Mouse (Mus musculus) midbrain, postnatal 0 days (tissue): ENCODE measurements around the gene Cntfr. TPM values are rescaled to one million over a fixed set of nuclear protein-coding genes. Genes with fewer than 3 reads are reported as not detected.
A peak's percentile ranks its signal among the peaks of the same experiment; 100 is the strongest.

Experiments
- ATAC-seq: fragments of 200-750 bp; cut with Nextera tagmentation; 2 replicates; pipeline ENCODE4 v1.8.0; 2017; ENCODE audit warnings: moderate number of reproducible peaks, mild to moderate bottlenecking, moderate TSS enrichment, moderate library complexity; ENCODE audit not compliant: low FRiP score
- DNase-seq: peaks from one replicate; pipeline ENCODE4 v3.0.0-alpha.2; 2015; ENCODE audit warnings: low spot score
- H3K27ac ChIP-seq: fragments of 300-500 bp; sonication (generic); 2 replicates; pipeline ENCODE4 v1.5.1; 2014; ENCODE audit warnings: low read depth, mild to moderate bottlenecking, low read length, mixed read lengths
- H3K27me3 ChIP-seq: fragments of 300-500 bp; sonication (generic); 2 replicates; pipeline ENCODE4 v1.6.1; 2014; ENCODE audit warnings: low read length, control low read depth, mixed read lengths; ENCODE audit not compliant: insufficient read depth
- H3K36me3 ChIP-seq: fragments of 300-500 bp; sonication (generic); 2 replicates; pipeline ENCODE4 v1.6.1; 2014; ENCODE audit warnings: low read length, control low read depth, mixed read lengths; ENCODE audit not compliant: insufficient read depth
- H3K4me1 ChIP-seq: fragments of 300-500 bp; sonication (generic); 2 replicates; pipeline ENCODE4 v1.6.1; 2014; ENCODE audit warnings: mild to moderate bottlenecking, control low read depth, antibody characterized with exemption, low read length, mixed read lengths; ENCODE audit not compliant: insufficient read depth
- H3K4me2 ChIP-seq: fragments of 300-500 bp; sonication (generic); 2 replicates; pipeline ENCODE4 v1.6.1; 2014; ENCODE audit warnings: low read depth, mild to moderate bottlenecking, low read length, mixed read lengths; ENCODE audit not compliant: poor library complexity, severe bottlenecking
- H3K4me3 ChIP-seq: fragments of 300-500 bp; sonication (generic); 2 replicates; pipeline ENCODE4 v1.5.1; 2014; ENCODE audit warnings: low read depth, mild to moderate bottlenecking, low read length, moderate library complexity
- H3K9ac ChIP-seq: fragments of 300-500 bp; sonication (generic); replicated peaks from 2 replicates; pipeline ENCODE4 v1.6.1; 2014; ENCODE audit warnings: mild to moderate bottlenecking, low read length, moderate library complexity, mixed read lengths; ENCODE audit not compliant: poor library complexity, severe bottlenecking
- H3K9me3 ChIP-seq: fragments of 300-500 bp; sonication (generic); 2 replicates; pipeline ENCODE4 v1.6.1; 2016; ENCODE audit warnings: low read length, control low read depth
- CTCF ChIP-seq: IDR thresholded peaks from 2 replicates; pipeline ENCODE4 v1.5.1; 2016; ENCODE audit warnings: antibody characterized with exemption, mild to moderate bottlenecking
- WGBS: fragments of 180-500 bp; shearing (Covaris S2); extraction: QIAGEN DNeasy Blood & Tissue Kit; methylation state at CpG from one replicate; pipeline ENCODE4 v1.1.7; 2014; 5-methylcytosine and 5-hydroxymethylcytosine counted together
- polyA plus RNA-seq: library from polyadenylated mRNA; unstranded; fragments of >200 nt; fragmentation: Nextera tagmentation; extraction: Ambion mirVana; gene quantifications from 2 replicates; pipeline ENCODE4 v1.2.1, GENCODE M21; 2015
- total RNA-seq: library from RNA; depleted of rRNA; stranded (reverse); fragments of >200 nt; gene quantifications from 2 replicates; pipeline ENCODE4 v1.2.3, GENCODE M21; 2014

Cntfr gene
- total and polyA plus RNA-seq, 2 experiments from 2014 or later, result 20.1 to 69.2 TPM

DNA sequence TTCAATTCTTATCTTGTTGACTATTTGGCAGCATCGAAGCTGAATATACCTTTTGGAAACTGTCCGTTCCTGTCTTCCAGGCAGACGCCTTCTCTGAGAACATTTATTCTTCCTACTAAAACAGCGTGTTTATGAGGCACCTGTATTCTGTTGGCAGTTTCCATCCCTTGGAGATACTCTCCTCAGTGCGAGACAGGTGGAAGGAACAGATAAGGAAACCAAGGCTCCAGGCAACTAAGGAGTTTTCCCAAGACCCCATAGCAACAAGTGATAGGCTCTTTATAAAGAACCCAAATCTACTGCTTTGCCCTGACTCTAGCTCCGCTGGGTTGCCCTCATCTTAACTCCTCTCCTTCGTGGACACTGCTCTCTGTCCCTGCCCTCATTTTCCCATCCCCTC, 48.3 kb downstream of the Cntfr start:
- Histone ChIP-seq H3K4me1 (no peaks in the 10 kb centered on the region), H3K9me3 (no peaks in the 10 kb centered on the region), H3K27me3 (no peaks in the 10 kb centered on the region), H3K27ac (no peak overlapping the region), H3K9ac (no peak overlapping the region), H3K4me2 (no peak overlapping the region), H3K36me3 (no peaks in the 10 kb centered on the region), H3K4me3 (no peak overlapping the region)
- WGBS, result 67% methylated on average over 7 of the region's 7 CpGs
- no peak for DNase-seq
- TF ChIP-seq CTCF, result no peak
- ATAC-seq, result no peak

DNA sequence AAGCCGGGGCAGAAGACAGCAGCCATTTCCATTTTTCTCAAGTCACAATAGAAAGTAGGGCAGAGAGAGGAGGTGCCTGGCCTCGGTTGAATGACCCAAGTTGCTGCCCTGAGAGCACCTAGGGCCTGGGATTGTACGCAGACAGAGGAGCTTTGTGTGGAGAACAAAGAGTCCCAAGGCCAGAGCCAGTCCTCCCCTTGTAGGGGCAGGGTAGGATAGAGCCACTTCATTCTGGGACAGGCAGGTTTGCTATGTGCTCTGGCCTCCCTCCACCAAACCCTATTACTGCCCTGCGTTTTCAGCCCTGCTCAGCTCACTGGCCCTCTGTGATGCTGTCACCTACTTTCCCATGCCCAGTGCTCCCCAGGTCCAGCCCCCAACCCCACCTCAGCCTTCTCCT, 48.7 kb downstream of the Cntfr start:
- DNase-seq, result no peak
- Histone ChIP-seq H3K9ac (no peak overlapping the region), H3K4me2 (no peak overlapping the region), H3K4me3 (no peak overlapping the region), H3K9me3 (no peaks in the 10 kb centered on the region), H3K4me1 (no peaks in the 10 kb centered on the region), H3K27ac (no peak overlapping the region), H3K27me3 (no peaks in the 10 kb centered on the region), H3K36me3 (no peaks in the 10 kb centered on the region)
- 25% methylated on average over 4 of the region's 4 CpGs for whole genome bisulfite sequencing
- ATAC-seq, result peak; percentile 47; the same call in 1 of the 2 replicates
- TF ChIP-seq CTCF, result no peak

DNA sequence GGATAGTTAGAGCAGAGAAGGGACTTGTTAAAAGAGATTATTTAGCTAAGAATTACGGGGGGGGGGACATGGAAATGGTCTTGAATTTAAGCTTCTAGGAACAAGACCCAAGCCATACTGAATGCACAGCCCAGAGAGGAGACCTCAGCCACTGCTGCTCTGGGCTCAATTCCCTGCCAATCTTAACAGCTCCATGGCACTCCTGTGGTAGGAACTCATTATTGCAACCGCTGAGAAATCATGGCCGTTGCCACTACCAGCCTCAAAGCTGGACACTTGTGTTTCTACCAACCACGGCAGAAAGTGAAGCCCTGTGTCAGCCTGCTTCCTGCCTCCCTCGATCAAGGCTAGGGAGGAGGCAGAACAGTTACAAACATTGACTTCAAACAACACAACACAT, 51.4 kb downstream of the Cntfr start:
- peak; percentile 70 for DNase-seq
- Histone ChIP-seq H3K27ac (no peak overlapping the region), H3K9me3 (no peaks in the 10 kb centered on the region), H3K4me3 (no peak overlapping the region), H3K4me1 (peaks cover 1% of the 10 kb centered on the region; the same call in 1 of the 2 replicates), H3K9ac (no peak overlapping the region), H3K4me2 (no peak overlapping the region), H3K27me3 (no peaks in the 10 kb centered on the region), H3K36me3 (no peaks in the 10 kb centered on the region)
- TF ChIP-seq CTCF, result peak; percentile 67
- WGBS, result 25% methylated on average over 5 of the region's 5 CpGs
- ATAC-seq, result 0 out of 2 replicates have a peak, but pooled peaks have one; percentile 36

- WGBS, result 69% methylated on average over 6 of the region's 6 CpGs
- Histone ChIP-seq H3K36me3 (peaks cover 4% of the 10 kb centered on the region; the same call in 1 of the 2 replicates), H3K9ac (no peak overlapping the region), H3K4me3 (no peak overlapping the region), H3K27ac (no peak overlapping the region), H3K4me1 (peaks cover 17% of the 10 kb centered on the region; the same call in 1 of the 2 replicates), H3K27me3 (no peaks in the 10 kb centered on the region), H3K9me3 (no peaks in the 10 kb centered on the region), H3K4me2 (no peak overlapping the region)
- ATAC-seq (no peak), DNase-seq (no peak)
- TF ChIP-seq CTCF, result no peak
These were observed 55.6 kb downstream of the Cntfr start for GRCm38 (mm10) chr4:41641199-41641822.

GRCm38 (mm10) chr4:41639913-41640507, 56.9 kb downstream of the Cntfr start, which contains the start of gene Enho:
Enho (minus strand) TSS chr4:41640324.
- Histone ChIP-seq H3K9me3 (no peaks in the 10 kb centered on the region), H3K4me1 (peaks cover 17% of the 10 kb centered on the region), H3K4me3 (peak within 1 kb of the TSS; percentile 48), H3K27me3 (no peaks in the 10 kb centered on the region), H3K9ac (peak within 1 kb of the TSS; percentile 86), H3K36me3 (peaks cover 4% of the 10 kb centered on the region; the same call in 1 of the 2 replicates), H3K27ac (peak within 1 kb of the TSS; percentile 81), H3K4me2 (peak within 1 kb of the TSS; percentile 64)
- under 1% methylated on average over 54 of the region's 74 CpGs for WGBS
- no peak for TF ChIP-seq CTCF
- ATAC-seq (peak; percentile 90), DNase-seq (peak; percentile 96)

DNA sequence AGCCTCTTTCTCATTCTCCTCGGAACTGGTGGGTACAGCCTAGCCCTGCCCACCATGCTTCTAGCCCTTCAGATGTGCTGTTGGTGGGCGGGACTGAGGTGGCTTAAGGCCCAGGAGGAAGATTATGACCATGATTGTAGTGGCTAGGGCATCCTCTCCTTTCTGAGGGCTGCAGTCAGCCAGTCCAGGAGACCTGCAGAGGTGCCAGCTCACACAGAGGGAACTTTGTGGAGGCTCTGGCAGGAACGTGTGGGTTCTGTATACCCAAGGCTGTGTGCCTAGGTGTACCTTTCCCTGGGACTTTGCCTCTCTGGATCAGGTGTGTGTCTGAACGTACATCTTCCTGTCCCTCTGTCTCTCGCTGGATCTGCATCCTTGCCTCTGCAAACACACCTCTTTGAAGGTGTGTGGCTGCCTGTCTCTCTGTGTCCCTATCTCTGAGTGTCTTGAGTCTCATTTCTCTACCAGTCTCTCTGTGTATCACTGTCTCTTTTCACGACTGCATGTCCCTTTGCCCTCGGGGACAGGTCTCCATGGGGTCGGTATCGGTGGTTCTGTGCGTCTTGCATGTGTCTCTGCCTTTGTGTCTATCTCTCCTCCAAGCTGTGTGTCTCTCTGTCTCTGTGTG, 57.6 kb downstream of the Cntfr start:
- peak; percentile 32 for DNase-seq
- Histone ChIP-seq H3K27me3 (no peaks in the 10 kb centered on the region), H3K9ac (peak overlapping the region; percentile 86), H3K9me3 (no peaks in the 10 kb centered on the region), H3K4me1 (peaks cover 17% of the 10 kb centered on the region), H3K27ac (peak overlapping the region; percentile 81), H3K4me2 (peak overlapping the region; percentile 64), H3K36me3 (peaks cover 4% of the 10 kb centered on the region; the same call in 1 of the 2 replicates), H3K4me3 (peak overlapping the region; percentile 48)
- WGBS, result 7% methylated on average over 10 of the region's 10 CpGs
- ATAC-seq, result peak; percentile 19; the same call in 1 of the 2 replicates
- no peak for TF ChIP-seq CTCF
